Mouse (Mus musculus) B cell, adult (primary cell): Measurements from ENCODE around the gene Znrf1. TPM values are rescaled to one million over a fixed set of nuclear protein-coding genes. Genes with fewer than 3 reads are reported as not detected.

Experiments used
- total RNA-seq: library from RNA; stranded (reverse); gene quantifications from 4 replicates; pipeline ENCODE4 v1.2.4, GENCODE M21; 2023; ENCODE audit not compliant: inconsistent age

The Znrf1 gene
- total RNA-seq, result 28.7 to 29.4 TPM (median 29.1 TPM) in 4 replicates

GRCm38 (mm10) chr8:111536031-111536977 lies at the start of gene Znrf1:
TSS of gene Znrf1 (plus strand) at chr8:111536097.

GRCm38 (mm10) chr8:111521713-111522429 lies 14.0 kb upstream of the Znrf1 start, which contains the start of gene Wdr59:
TSS of gene Wdr59 (minus strand) at chr8:111522092.

GRCm38 (mm10) chr8:111630105-111630521 lies 94.2 kb downstream of the Znrf1 start, which contains the start of gene Ldhd:
TSS of gene Ldhd (minus strand) at chr8:111630374.

GRCm38 (mm10) chr8:111643264-111644141 lies 107.6 kb downstream of the Znrf1 start, which contains the start of gene Zfp1:
TSS of gene Zfp1 (plus strand) at chr8:111643401.

Other genes with a start within 250 kb of the Znrf1 start
- gene Rfwd3, start 235.9 kb upstream of the Znrf1 start, total RNA-seq, result 31.9 to 34.1 TPM (median 33.1 TPM) in 4 replicates
- 0.38 to 2.3 TPM (median 1.7 TPM) in 4 replicates for gene Mlkl, start 197.9 kb upstream of the Znrf1 start, total RNA-seq
- gene Fa2h, start 142.3 kb upstream of the Znrf1 start, total RNA-seq, result not detected in 4 replicates
- 14.5 to 17.5 TPM (median 16.6 TPM) in 4 replicates for gene Wdr59, start 14.0 kb upstream of the Znrf1 start, total RNA-seq
- gene Ldhd, start 94.3 kb downstream of the Znrf1 start, total RNA-seq, result 0.33 to 0.42 TPM (median 0.35 TPM) in 3 of 4 replicates, not detected in the other
- gene Zfp1, start 107.3 kb downstream of the Znrf1 start, total RNA-seq, result 31.9 to 35.3 TPM (median 32.6 TPM) in 4 replicates
- 0.63 to 4.3 TPM (median 3.8 TPM) in 3 of 4 replicates, not detected in the other for gene Ctrb1, start 154.9 kb downstream of the Znrf1 start, total RNA-seq
- gene Bcar1, start 207.7 kb downstream of the Znrf1 start, total RNA-seq, result 0.22 to 0.39 TPM (median 0.28 TPM) in 4 replicates